Mouse (Mus musculus) left cerebral cortex, adult 2 months (tissue): ENCODE data around the gene Tchp. TPM values are rescaled to one million over a fixed set of nuclear protein-coding genes. Genes with fewer than 3 reads are reported as not detected.

Experiments used
- DNase-seq, 2 experiments: peaks; one replicate each; pipeline ENCODE4 v3.0.0; 2021 to 2022; ENCODE audit warnings: low spot score in 2 of 2, mixed read lengths in 1 of 2; ENCODE audit errors: extremely low spot score in 1 of 2
- H3K27ac ChIP-seq: fragments of 200-600 bp; 2 replicates; pipeline ENCODE4 v1.8.1; 2022
- H3K4me3 ChIP-seq: fragments of 200-600 bp; 2 replicates; pipeline ENCODE4 v1.8.1; 2022
- CTCF ChIP-seq: fragments of 200-600 bp; IDR thresholded peaks from 2 replicates; pipeline ENCODE4 v1.8.1; 2022; ENCODE audit warnings: antibody characterized with exemption, mild to moderate bottlenecking, moderate library complexity
- intact Hi-C: fragments of 180-260 bp; cut with DNase I; formaldehyde crosslinking; loops from one replicate; pipeline ENCODE4 v1.15.1; 2025
- total RNA-seq, 2 experiments: library from RNA; stranded (reverse); gene quantifications; 2 replicates each; pipeline ENCODE4 v1.2.3; 2021

Gene Tchp
- total RNA-seq, 2 experiments from 2014 or later: 13.9 to 15.6 TPM

DNA sequence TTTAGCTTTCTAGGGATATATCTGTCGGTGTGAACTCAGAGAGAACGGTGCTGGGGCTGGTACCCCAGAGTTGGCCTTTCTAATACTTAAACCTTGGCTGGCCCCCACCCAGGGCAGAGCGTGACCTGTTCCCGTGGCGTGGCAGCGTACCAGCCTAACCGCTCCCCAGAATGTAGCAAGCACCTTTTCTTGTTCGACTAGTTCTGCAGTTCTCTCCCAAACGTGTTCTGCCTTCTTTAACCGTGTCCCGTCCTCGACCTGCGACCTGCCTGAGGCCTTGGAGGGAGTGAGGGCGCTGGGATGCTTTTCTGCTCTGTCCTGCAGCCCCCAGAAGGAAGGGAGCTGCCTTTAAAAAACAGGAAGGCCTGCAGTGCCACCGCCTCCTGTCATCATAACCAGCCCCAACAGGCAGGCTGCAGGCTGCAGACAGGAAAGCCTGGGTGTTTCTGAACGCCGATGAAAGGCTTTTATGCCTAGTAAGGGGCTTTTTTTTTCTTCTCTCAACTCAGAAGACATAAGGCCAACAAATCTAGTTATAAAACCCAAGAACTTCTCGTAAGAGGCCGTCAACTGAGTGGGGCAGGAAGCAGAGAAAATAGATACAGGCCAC, 26.8 kb upstream of the Tchp start:
- Histone ChIP-seq H3K27ac (peak overlapping the region; percentile 32; the same call in 1 of the 2 replicates), H3K4me3 (no peak overlapping the region)
- no peak for DNase-seq
- intact Hi-C loops: no loop called here
- no peak for TF ChIP-seq CTCF

DNA sequence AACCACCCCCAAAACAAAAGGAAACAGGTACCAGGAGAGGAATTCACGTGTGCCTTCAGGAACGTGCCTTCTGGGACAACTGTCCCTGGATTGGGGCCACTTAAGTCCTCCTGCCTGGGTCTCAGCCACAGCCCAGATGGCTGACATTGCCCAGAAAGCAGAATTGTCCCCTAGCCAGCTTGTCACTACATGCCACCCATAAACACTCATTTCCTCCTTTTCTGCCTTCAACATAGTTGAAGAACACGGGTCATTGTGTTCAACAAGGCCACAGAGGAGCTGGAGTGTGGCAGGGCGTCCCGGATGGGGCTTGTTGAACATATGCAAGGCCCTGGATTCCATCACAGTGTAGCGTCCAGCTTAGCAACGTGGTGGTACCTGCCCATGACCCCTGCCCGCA, 25.8 kb upstream of the Tchp start:
- intact Hi-C loops: no loop called here
- TF ChIP-seq CTCF: no peak

DNA sequence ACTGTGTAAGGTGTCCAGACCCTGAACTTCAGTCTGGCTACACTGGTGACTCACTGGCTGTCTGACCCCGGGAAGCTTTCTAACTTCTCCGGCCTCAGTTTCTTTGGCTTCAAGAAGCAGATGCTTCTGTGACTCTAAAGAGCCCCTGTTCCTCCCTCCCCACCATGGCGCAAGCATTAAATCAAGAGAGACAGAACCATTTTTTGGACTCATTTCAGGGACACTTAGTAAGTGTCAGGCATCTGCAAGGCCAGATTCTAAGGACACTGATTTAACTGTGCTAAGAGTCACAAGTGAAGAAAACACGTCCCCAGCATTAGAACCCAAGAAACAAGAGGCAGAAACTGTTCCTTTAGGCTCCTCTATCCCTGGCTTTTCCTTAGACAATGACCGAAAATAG, 21.6 kb upstream of the Tchp start:
- DNase-seq: no peak
- intact Hi-C loops: no loop called here
- TF ChIP-seq CTCF: no peak

More for the DNA sequence above, 25.8 kb upstream of the Tchp start:
- no peak for DNase-seq
- no peak overlapping the region for H3K4me3 ChIP-seq
- peak overlapping the region; percentile 55; the same call in 1 of the 2 replicates for H3K27ac ChIP-seq

DNA sequence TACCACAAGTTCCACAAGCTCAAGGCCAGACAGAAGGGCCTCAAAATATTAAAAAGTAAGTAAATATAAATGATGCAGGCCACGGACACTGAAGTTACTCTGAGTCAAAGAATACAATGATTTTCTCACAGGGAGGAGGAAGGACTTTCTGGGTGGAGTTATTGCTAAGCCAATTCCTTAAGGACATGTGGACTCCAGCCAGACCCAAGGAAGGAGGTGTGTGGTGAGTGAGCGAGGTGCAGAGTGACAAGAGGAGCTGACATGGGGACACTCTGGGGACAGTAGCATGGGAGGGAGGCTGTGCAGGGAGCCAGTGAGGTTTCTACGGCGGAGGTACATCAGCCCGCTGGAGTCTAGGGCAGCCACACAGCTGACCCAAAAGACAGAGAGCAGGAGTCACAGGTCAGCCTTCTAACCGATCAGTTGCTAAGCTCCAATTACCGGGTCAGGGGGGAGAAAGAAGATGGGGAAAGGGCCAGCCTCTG, 20.8 kb upstream of the Tchp start:
- H3K27ac ChIP-seq: no peak overlapping the region
- TF ChIP-seq CTCF: no peak
- DNase-seq: no peak
- no peak overlapping the region for H3K4me3 ChIP-seq
- intact Hi-C loops: no loop called here

More for the DNA sequence above, 21.6 kb upstream of the Tchp start:
- H3K4me3 ChIP-seq: no peak overlapping the region
- no peak overlapping the region for H3K27ac ChIP-seq

DNA sequence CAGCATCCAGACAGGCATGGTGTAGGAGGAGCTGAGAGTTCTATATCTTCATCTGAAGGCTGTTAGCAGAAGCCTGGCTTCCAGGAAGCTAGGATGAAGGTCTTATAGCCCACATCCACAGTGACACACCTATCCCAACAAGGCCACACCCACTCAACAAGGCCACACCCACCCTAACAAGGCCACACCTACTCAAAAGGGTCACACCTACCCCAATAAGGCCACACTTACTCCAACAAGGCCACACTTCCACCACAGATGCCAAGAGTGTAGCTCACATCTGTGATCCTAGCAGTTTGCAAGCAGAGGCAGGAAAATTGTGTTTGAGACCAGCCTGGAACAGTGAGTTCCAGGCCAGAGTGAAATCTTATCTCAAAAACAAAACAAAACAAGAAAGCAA, 19.7 kb upstream of the Tchp start:
- Histone ChIP-seq H3K4me3 (no peak overlapping the region), H3K27ac (no peak overlapping the region)
- intact Hi-C loops: no loop called here
- DNase-seq: no peak
- TF ChIP-seq CTCF: no peak

DNA sequence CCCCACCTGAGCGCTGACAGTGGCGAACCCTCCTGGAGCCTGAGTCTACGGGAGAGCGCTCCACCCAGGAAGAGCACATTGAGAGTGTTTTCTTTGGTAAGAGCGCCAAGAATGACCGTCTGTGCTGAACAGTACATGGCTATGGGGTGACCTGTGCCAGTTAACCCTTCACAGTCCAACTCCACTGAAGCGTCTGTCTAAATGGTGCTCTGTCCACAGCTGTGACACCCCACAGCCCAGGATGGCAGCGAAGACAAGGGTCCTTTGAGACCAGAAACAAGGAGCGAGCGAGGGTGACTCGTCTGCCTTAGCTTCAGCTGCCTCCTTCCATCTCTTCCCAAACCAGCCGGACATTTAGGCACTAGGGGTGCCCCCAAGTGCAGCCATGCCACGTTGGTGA, 18.9 kb upstream of the Tchp start:
- intact Hi-C loops: no loop called here
- TF ChIP-seq CTCF: no peak
- DNase-seq: no peak
- no peak overlapping the region for H3K4me3 ChIP-seq
- no peak overlapping the region; the same call in 1 of the 2 replicates for H3K27ac ChIP-seq

DNA sequence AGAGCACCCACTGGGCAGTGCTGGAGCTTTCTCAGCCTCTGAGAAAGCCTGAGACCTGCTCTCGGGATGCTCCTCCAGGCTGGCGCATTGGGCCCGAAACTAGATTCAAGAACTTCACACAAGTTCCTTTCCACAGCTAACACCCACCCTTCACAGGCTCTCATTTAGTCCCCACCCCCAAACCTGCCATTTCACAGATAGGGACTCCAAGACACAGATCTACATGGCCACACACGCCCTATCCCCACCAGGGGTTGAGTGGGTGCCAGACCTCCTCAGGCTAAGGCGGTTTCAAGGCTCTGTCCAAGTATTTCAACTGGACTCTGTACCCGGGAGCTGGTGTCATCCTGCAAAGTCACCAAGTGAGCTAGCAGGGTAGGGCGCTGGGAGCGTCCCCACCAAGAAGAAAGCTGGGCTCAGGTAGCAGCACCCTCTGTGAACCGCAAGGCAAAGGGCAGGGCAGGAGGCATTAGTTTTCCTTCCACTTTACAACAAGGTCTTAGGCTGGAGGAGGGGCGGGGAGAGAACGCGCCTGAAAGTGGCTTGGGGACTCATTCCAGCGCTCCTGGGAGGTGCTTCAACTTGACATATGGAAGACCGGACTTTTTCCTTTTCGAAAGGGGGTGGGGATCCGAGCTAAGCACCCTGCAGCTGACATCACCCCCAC, 17.7 kb upstream of the Tchp start:
- DNase-seq: no peak
- intact Hi-C loops: no loop called here
- Histone ChIP-seq H3K27ac (peak overlapping the region; percentile 24), H3K4me3 (peak overlapping the region; percentile 95)
- TF ChIP-seq CTCF: no peak

DNA sequence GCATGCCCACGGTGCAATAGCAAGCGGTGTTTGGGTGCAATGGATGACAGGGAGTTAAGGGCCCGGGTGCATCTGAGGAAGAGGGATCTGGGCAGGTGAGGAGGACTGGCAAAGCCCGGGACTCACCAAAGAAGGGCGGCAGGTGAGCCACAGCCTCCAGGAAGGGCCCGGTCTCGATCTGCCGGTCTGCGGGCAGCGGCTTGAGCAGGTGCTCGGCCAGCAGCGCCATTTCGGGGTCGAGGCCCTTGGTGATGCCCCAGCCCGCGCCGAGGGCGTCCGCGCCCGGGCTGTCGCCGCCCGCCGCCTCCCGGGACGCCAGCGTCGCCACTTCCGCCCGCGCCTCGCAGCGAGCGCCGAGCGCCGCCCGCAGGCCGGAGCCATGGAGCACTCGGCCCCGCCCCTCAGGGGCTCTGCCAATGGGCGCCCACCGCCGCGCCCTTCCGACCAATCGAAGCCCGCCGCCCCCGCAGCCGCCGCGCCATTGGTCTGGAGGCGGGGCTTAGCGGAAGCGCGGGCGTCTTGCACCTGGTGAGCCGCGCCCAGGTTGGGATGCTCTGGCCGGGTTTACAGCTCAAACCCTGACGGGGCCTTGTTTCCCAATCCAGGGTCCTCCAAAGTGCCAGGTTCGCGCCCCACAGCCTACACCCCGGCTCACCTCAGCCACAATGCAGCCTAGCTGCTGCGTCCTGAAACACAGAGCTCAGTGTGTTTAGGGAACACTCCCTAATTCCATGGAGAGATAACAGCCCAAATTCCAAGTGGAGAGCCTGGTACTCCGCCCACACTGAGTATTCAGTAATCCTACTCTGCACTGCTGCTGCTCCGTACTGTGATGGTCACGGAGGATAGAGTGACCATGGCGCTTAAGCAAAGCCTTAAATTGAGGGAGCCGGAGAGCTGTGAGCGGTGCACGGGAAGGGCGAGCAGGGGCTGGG, 16.7 kb upstream of the Tchp start, which contains the start of gene Gltp:
Gltp (minus strand) TSS at position 352 of the 935 bp plus-strand sequence.
- Histone ChIP-seq H3K4me3 (peak within 1 kb of the TSS; percentile 95), H3K27ac (peak within 1 kb of the TSS; percentile 90)
- intact Hi-C loops: loop anchor here (1.0 kb wide), 1 partner anchor 24 kb away; no protein-coding TSS in a partner anchor
- peak; percentile 95 to 98 for DNase-seq
- TF ChIP-seq CTCF: peak; percentile 50

DNA sequence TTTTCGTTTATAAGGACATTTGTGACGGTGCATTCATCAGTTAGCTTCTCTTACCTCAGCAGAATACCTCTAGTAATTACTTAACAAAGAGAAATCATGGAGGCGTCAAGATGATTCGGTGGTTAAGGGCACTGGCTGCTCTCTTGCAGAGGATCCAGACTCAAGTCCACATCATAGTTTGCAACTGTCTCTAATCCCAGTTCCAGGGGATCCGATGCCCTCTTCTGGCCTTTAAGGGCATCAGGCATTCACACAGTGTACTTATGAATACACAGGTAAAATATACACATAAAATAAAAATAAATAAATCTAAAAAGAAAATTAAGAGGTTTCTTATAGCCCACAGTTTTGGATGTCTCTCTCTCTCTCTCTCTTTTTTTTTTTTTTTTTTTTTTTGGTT, 11.8 kb upstream of the Tchp start:
- TF ChIP-seq CTCF: no peak; the same call in 1 of the 2 replicates
- DNase-seq: no peak
- intact Hi-C loops: loop anchor here (5.0 kb wide), 1 partner anchor 58 kb away; no protein-coding TSS in a partner anchor
- Histone ChIP-seq H3K27ac (no peak overlapping the region), H3K4me3 (no peak overlapping the region)

DNA sequence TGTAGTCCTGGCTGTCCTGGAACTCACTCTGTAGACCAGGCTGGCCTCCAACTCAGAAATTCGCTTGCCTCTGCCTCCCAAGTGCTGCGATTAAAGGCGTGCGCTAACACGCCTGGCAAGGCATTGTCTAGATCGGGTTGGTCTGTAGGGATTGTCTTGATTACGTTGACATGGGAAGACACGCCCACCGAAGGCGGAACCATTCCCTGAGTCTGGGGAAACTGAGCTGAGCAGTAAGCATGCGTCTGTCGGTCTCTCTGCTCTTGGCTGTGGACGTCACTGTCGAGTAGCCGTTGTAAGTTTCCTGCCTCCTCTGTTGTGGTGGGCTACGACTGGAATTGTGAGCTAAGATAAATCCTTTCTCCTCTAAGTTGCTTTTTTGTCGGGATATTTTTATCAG, 10.6 kb upstream of the Tchp start:
- intact Hi-C loops: loop anchor here (5.0 kb wide), 1 partner anchor 60 kb away; no protein-coding TSS in a partner anchor
- H3K27ac ChIP-seq: no peak overlapping the region
- no peak for DNase-seq
- no peak overlapping the region for H3K4me3 ChIP-seq
- no peak for TF ChIP-seq CTCF

DNA sequence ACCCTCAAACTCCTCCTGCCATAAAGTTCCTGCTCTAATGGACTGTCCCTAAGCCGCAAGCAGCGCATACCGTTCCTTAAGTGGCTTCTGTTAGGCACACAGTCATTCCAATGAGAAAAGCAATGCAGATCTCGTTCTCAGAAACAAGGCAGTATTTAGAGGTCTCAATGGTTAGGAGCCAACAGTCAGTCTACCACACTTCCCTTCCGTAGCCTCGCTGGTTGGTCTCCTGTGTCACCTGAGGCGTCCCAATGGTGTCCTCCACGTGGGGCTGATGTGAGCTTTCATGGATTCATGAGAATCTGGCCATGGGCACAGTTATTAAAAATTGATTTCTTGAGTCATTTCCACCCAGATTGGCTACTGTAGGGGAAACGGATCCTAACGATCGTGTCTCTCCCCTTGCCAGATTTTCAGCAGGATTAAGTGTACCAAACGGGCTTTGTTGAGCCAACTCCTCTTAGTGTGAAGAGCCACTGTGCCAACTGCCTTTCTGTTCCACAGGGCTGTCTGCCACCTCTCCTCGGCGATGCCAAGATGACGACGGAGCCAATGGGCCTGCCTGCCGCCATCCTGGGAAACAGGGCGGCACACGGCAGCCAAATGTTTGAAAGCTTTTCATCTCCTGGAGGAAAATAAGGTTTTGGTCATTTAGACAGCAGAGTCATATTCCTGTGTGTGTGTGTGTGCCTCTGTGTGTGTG, 9.4 kb upstream of the Tchp start:
- Histone ChIP-seq H3K4me3 (no peak overlapping the region), H3K27ac (no peak overlapping the region)
- DNase-seq: peak; percentile 58 to 63
- no peak for TF ChIP-seq CTCF
- intact Hi-C loops: loop anchor here (5.0 kb wide), 1 partner anchor 61 kb away; no protein-coding TSS in a partner anchor
